In the genomic region with DNA sequence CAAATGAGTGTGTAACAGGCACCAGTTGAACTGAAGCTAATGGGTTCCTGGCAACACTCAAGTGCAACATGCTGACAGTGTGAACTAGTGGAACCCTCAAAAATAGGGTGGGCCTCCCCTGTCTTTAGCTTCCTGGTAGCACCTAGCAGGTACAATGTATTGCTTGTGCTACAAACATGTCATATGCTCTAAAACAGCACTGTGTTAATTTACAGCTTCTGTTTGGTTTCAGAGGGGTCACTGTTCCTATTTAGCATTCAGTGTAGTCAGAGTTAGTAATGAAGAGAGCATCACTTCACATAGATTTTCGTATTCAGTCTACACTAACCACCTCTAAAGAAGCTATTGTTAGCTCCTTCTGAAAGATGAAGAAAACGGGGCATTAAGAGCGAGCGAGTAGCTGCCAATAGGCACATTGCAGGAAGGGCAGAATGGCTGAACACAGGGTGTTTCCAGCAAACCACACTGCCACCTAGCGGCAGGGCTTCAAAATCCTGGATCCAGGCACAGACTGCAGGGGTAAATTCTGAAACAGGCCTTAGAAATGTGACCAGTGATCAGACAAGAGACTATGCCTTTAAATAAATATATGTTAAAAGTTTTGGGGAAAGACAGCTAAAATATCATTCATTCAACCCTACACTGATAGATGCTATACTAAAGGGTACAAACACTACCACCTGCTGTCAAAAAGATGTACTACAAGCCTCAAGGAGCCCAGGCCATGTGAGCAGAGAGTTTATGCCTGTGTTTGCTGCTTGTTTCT, we compare ENCODE assay signal across 8 mouse cellular contexts. TPM values are rescaled to one million over a fixed set of nuclear protein-coding genes. Genes with fewer than 3 reads are reported as not detected.
DNase-seq lines count a peak whose midpoint lies in the region; ATAC-seq lines count a peak whose summit lies in the region.

No protein-coding gene starts in this region.

- 4% methylated on average over 5 of the region's 5 CpGs for WGBS in intestine, embryonic 16.5 days
- WGBS in midbrain, embryonic 11.5 days, result 7% methylated on average over 5 of the region's 5 CpGs

- ATAC-seq in intestine, embryonic 16.5 days, result peak; percentile 77
- ATAC-seq in midbrain, embryonic 11.5 days (ENCODE audit: low FRiP score), result peak; percentile 87

- intact Hi-C loops in left cerebral cortex, postnatal 25 days (cut with DNase I), result loop anchor here (1.0 to 2.0 kb wide), 2 partner anchors 77 to 128 kb away; a partner anchor contains a TSS

- H3K36me3 ChIP-seq in intestine, embryonic 16.5 days (ENCODE audit: control insufficient read depth, insufficient read depth, low read length), result no peaks in the 10 kb centered on the region
- H3K36me3 ChIP-seq in midbrain, embryonic 11.5 days (ENCODE audit: control insufficient read depth, insufficient read depth, low read length), result no peaks in the 10 kb centered on the region

- no peak overlapping the region for H3K9ac ChIP-seq in intestine, embryonic 16.5 days (ENCODE audit: low read depth, low read length)
- no peak overlapping the region for H3K9ac ChIP-seq in midbrain, embryonic 11.5 days (ENCODE audit: low read length)

- H3K27ac ChIP-seq in intestine, embryonic 16.5 days (ENCODE audit: low read length), result no peak overlapping the region
- no peak overlapping the region for H3K27ac ChIP-seq in midbrain, embryonic 11.5 days (ENCODE audit: low read depth, low read length)

- H3K4me1 ChIP-seq in intestine, embryonic 16.5 days (ENCODE audit: control insufficient read depth, insufficient read depth, low read length), result no peaks in the 10 kb centered on the region
- H3K4me1 ChIP-seq in midbrain, embryonic 11.5 days (ENCODE audit: control insufficient read depth, insufficient read depth, low read length), result no peaks in the 10 kb centered on the region

- DNase-seq in adrenal gland, adult (ENCODE audit: inconsistent age in 2 of 2, low spot score in 1 of 2), result peak; percentile 75 to 94
- DNase-seq in embryo, embryonic 10.5 days (ENCODE audit: low spot score), result peak; percentile 85
- peak; percentile 55 to 73 for DNase-seq in gastrocnemius, postnatal 4 days (ENCODE audit: low spot score in 2 of 2)
- peak; percentile 80 to 81 for DNase-seq in left cerebral cortex, postnatal 25 days (ENCODE audit: low spot score in 2 of 2)
- DNase-seq in midbrain, embryonic 11.5 days (ENCODE audit: low spot score, missing footprints), result peak; percentile 98
- DNase-seq in right cerebral cortex, postnatal 4 days, result peak; percentile 85
- peak; percentile 58 for DNase-seq in yolk sac, embryonic 10.5 days (ENCODE audit: low spot score)

- no peak overlapping the region for H3K4me3 ChIP-seq in intestine, embryonic 16.5 days (ENCODE audit: low read length)
- H3K4me3 ChIP-seq in midbrain, embryonic 11.5 days (ENCODE audit: low read depth, low read length), result no peak overlapping the region

- no peaks in the 10 kb centered on the region for H3K27me3 ChIP-seq in intestine, embryonic 16.5 days (replicated peaks; ENCODE audit: control insufficient read depth, insufficient read depth, low read length)
- no peaks in the 10 kb centered on the region for H3K27me3 ChIP-seq in midbrain, embryonic 11.5 days (ENCODE audit: control insufficient read depth, insufficient read depth, low read length)

- H3K9me3 ChIP-seq in intestine, embryonic 16.5 days (ENCODE audit: control insufficient read depth, low read length), result no peaks in the 10 kb centered on the region
- H3K9me3 ChIP-seq in midbrain, embryonic 11.5 days (ENCODE audit: control insufficient read depth, low read length), result no peaks in the 10 kb centered on the region

- no peak overlapping the region for H3K4me2 ChIP-seq in intestine, embryonic 16.5 days (ENCODE audit: low read depth, low read length)
- H3K4me2 ChIP-seq in midbrain, embryonic 11.5 days, result no peak overlapping the region

RNA-seq across cellular contexts. Expression of a gene that starts 13.1 kb away (rescaled TPM):
- under 1 TPM; 0.32 to 0.80 TPM for total RNA-seq in gastrocnemius, postnatal 4 days (2021)
- 0.32 and 0.36 TPM in 2 replicates for polyA plus RNA-seq in intestine, embryonic 16.5 days (2015; fragmentation: Nextera tagmentation; extraction: Ambion mirVana)
- 1 to 10 TPM in 1 of 2 experiments, under 1 TPM in 1; 0.94 to 1.1 TPM for total RNA-seq in left cerebral cortex, postnatal 25 days (2021)
- polyA plus RNA-seq in midbrain, embryonic 11.5 days (2014; fragmentation: Nextera tagmentation; extraction: Ambion mirVana), result 0.25 and 0.50 TPM in 2 replicates

RNA-seq across cellular contexts. Expression of a gene that starts 23.5 kb away (rescaled TPM):
- total RNA-seq in gastrocnemius, postnatal 4 days (2021), result 1 to 10 TPM in 1 of 2 experiments, under 1 TPM in 1; 0.81 to 1.5 TPM
- 0.10 and 0.13 TPM in 2 replicates for polyA plus RNA-seq in intestine, embryonic 16.5 days (2015; fragmentation: Nextera tagmentation; extraction: Ambion mirVana)
- not detected for total RNA-seq in left cerebral cortex, postnatal 25 days (2021)
- polyA plus RNA-seq in midbrain, embryonic 11.5 days (2014; fragmentation: Nextera tagmentation; extraction: Ambion mirVana), result not detected in 2 replicates
